Mouse (Mus musculus) neural tube, embryonic 15.5 days (tissue): Measurements from ENCODE around the gene Zfp46. TPM values are rescaled to one million over a fixed set of nuclear protein-coding genes. Genes with fewer than 3 reads are reported as not detected.
A peak's percentile ranks its signal among the peaks of the same experiment; 100 is the strongest.

Experiments used
- ATAC-seq: fragments of 200-750 bp; cut with Nextera tagmentation; 2 replicates; pipeline ENCODE4 v1.8.0; 2017; ENCODE audit warnings: mild to moderate bottlenecking, moderate TSS enrichment, moderate library complexity; ENCODE audit not compliant: low FRiP score
- H3K27ac ChIP-seq: fragments of 300-500 bp; sonication (generic); replicated peaks from 2 replicates; pipeline ENCODE4 v1.5.1; 2015; ENCODE audit warnings: mild to moderate bottlenecking, inconsistent platforms
- H3K27me3 ChIP-seq: fragments of 300-500 bp; sonication (generic); replicated peaks from 2 replicates; pipeline ENCODE4 v1.6.1; 2015; ENCODE audit warnings: inconsistent platforms
- H3K36me3 ChIP-seq: fragments of 300-500 bp; sonication (generic); 2 replicates; pipeline ENCODE4 v1.6.1; 2015; ENCODE audit warnings: inconsistent platforms
- H3K4me1 ChIP-seq: fragments of 300-500 bp; sonication (generic); 2 replicates; pipeline ENCODE4 v1.6.1; 2015; ENCODE audit warnings: inconsistent platforms
- H3K4me2 ChIP-seq: fragments of 300-500 bp; sonication (generic); 2 replicates; pipeline ENCODE4 v1.6.1; 2015; ENCODE audit warnings: inconsistent platforms, mild to moderate bottlenecking, moderate library complexity
- H3K4me3 ChIP-seq: fragments of 300-500 bp; sonication (generic); replicated peaks from 2 replicates; pipeline ENCODE4 v1.5.1; 2015; ENCODE audit warnings: mild to moderate bottlenecking, inconsistent platforms
- H3K9ac ChIP-seq: fragments of 300-500 bp; sonication (generic); replicated peaks from 2 replicates; pipeline ENCODE4 v1.6.1; 2015; ENCODE audit warnings: mild to moderate bottlenecking, inconsistent platforms
- H3K9me3 ChIP-seq: fragments of 300-500 bp; sonication (generic); replicated peaks from 2 replicates; pipeline ENCODE4 v1.6.1; 2016; ENCODE audit warnings: inconsistent platforms
- WGBS: fragments of 180-500 bp; shearing (Covaris S2); methylation state at CpG from one replicate; pipeline ENCODE4 v1.1.7; 2015; ENCODE audit warnings: mixed read lengths; 5-methylcytosine and 5-hydroxymethylcytosine counted together
- polyA plus RNA-seq: library from polyadenylated mRNA; unstranded; fragments of >200 nt; fragmentation: Nextera tagmentation; extraction: Ambion mirVana; gene quantifications from 2 replicates; pipeline ENCODE4 v1.2.1, GENCODE M21; 2015

Gene Zfp46
- polyA plus RNA-seq, 1 experiment from 2014 or later, result 37.5 TPM

- Histone ChIP-seq H3K36me3 (no peaks in the 10 kb centered on the region), H3K9me3 (no peaks in the 10 kb centered on the region), H3K27me3 (peaks cover 61% of the 10 kb centered on the region), H3K9ac (no peak within 1 kb of the TSS), H3K4me3 (peak within 1 kb of the TSS; percentile 39), H3K4me1 (peaks cover 36% of the 10 kb centered on the region), H3K27ac (no peak within 1 kb of the TSS), H3K4me2 (peak within 1 kb of the TSS; percentile 77)
- WGBS, result under 1% methylated on average over 45 of the region's 46 CpGs
- no peak for ATAC-seq
Measured at GRCm38 (mm10) chr4:136247729-136248463, 36.6 kb upstream of the Zfp46 start, which contains the start of gene Tcea3. Tcea3 (plus strand) TSS chr4:136247729.

DNA sequence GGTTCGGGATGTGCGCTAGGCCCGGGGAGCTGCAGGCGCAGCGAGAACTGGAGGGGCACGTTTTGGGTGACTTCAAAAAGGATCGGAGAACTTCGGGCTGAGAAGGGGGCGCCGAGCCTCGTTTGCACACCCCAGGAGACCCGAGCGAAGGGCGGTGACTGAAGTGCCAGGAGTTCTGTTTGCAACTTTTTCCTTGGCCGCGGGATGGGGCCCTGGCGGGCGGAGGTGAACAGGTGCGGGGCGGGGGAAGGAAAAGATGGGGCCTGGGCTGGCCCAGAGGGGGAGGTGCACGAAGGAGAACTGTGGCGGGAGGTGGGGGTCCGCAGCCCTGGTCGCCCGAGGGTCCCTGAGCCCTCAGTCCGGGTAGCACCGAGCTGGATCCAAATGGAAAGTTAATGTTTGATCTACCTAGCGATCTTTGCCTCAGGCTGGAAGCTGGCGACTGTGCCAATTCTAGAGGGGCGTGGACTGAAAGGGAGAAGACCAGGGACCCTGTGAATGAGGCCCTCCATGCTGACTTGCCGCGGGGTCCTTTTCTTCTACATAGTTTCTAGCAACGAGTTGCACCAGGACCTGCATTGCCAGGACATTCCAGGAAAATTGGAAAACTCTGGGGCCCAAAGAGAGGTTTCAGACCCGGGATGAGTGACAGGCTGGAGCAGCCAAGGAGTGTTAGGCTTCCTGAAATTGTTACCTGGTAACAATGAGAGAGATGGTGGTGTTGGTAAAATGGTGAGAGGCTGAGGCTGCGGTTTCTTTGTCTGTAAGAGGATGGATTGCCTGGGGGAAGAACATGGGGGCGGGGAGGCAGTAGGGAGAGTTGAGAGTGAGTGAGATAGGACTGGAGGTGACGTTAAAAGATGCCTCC lies 35.8 kb upstream of the Zfp46 start:
- H3K27ac ChIP-seq, result no peak overlapping the region
- WGBS, result under 1% methylated on average over 37 of the region's 37 CpGs

DNA sequence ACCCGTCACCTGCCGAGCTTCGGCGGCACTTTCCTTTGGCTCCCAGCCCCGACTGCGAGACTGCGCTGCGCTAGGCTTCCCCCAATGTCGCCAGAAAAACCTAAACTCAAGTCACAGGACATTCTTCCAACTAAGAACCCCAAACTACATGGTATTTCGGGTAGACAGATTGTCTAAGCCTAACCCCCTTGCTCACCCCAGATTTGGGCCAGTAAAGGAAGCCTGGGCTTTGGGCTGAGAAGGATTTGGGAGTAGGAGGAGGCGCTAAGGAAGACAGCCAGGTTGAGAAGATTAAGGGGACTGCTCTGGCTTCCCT lies 35.2 kb upstream of the Zfp46 start:
- WGBS, result 9% methylated on average over 11 of the region's 11 CpGs
- no peaks in the 10 kb centered on the region for H3K36me3 ChIP-seq
- ATAC-seq, result no peak
- H3K4me3 ChIP-seq, result no peak overlapping the region
- H3K27me3 ChIP-seq, result peaks cover 61% of the 10 kb centered on the region
- no peak overlapping the region for H3K27ac ChIP-seq
- H3K4me2 ChIP-seq, result peak overlapping the region; percentile 77
- no peaks in the 10 kb centered on the region for H3K9me3 ChIP-seq
- no peak overlapping the region for H3K9ac ChIP-seq
- H3K4me1 ChIP-seq, result peaks cover 36% of the 10 kb centered on the region

More for the DNA sequence above, 35.8 kb upstream of the Zfp46 start:
- no peaks in the 10 kb centered on the region for H3K36me3 ChIP-seq
- H3K4me2 ChIP-seq, result peak overlapping the region; percentile 77
- H3K4me1 ChIP-seq, result peaks cover 36% of the 10 kb centered on the region
- H3K9ac ChIP-seq, result no peak overlapping the region
- ATAC-seq, result no peak
- H3K4me3 ChIP-seq, result peak overlapping the region; percentile 39
- H3K9me3 ChIP-seq, result no peaks in the 10 kb centered on the region
- peaks cover 61% of the 10 kb centered on the region for H3K27me3 ChIP-seq

- Histone ChIP-seq H3K4me2 (no peak overlapping the region; the same call in 1 of the 2 replicates), H3K9me3 (no peaks in the 10 kb centered on the region), H3K27me3 (peaks cover 58% of the 10 kb centered on the region), H3K4me3 (no peak overlapping the region), H3K27ac (no peak overlapping the region), H3K9ac (no peak overlapping the region), H3K36me3 (no peaks in the 10 kb centered on the region), H3K4me1 (peaks cover 36% of the 10 kb centered on the region)
- 63% methylated on average over 9 of the region's 9 CpGs for WGBS
- ATAC-seq, result no peak
Measured at GRCm38 (mm10) chr4:136249780-136250179, 34.7 kb upstream of the Zfp46 start.

- 32% methylated on average over 6 of the region's 6 CpGs for WGBS
- no peak for ATAC-seq
- H3K27ac ChIP-seq, result no peak overlapping the region
Measured at GRCm38 (mm10) chr4:136255919-136256318, 28.6 kb upstream of the Zfp46 start.

GRCm38 (mm10) chr4:136256696-136257095 lies 27.8 kb upstream of the Zfp46 start:
- Histone ChIP-seq H3K4me1 (peaks cover 4% of the 10 kb centered on the region; the same call in 1 of the 2 replicates), H3K36me3 (no peaks in the 10 kb centered on the region), H3K4me2 (no peak overlapping the region), H3K27ac (no peak overlapping the region), H3K27me3 (no peaks in the 10 kb centered on the region), H3K4me3 (no peak overlapping the region), H3K9me3 (no peaks in the 10 kb centered on the region), H3K9ac (no peak overlapping the region)
- no peak for ATAC-seq
- 89% methylated on average over 10 of the region's 10 CpGs for WGBS

More at GRCm38 (mm10) chr4:136255919-136256318, 28.6 kb upstream of the Zfp46 start:
- peaks cover 4% of the 10 kb centered on the region; the same call in 1 of the 2 replicates for H3K4me1 ChIP-seq
- H3K4me3 ChIP-seq, result no peak overlapping the region
- no peak overlapping the region for H3K9ac ChIP-seq
- H3K36me3 ChIP-seq, result no peaks in the 10 kb centered on the region
- H3K27me3 ChIP-seq, result no peaks in the 10 kb centered on the region; the same call in 1 of the 2 replicates
- no peak overlapping the region for H3K4me2 ChIP-seq
- H3K9me3 ChIP-seq, result no peaks in the 10 kb centered on the region

- H3K4me2 ChIP-seq, result no peak overlapping the region
- H3K4me3 ChIP-seq, result no peak overlapping the region
- no peaks in the 10 kb centered on the region for H3K9me3 ChIP-seq
- ATAC-seq, result no peak
- H3K27ac ChIP-seq, result no peak overlapping the region
- H3K36me3 ChIP-seq, result no peaks in the 10 kb centered on the region
- WGBS, result 65% methylated on average over 3 of the region's 3 CpGs
- no peak overlapping the region for H3K9ac ChIP-seq
- peaks cover 4% of the 10 kb centered on the region; the same call in 1 of the 2 replicates for H3K4me1 ChIP-seq
- H3K27me3 ChIP-seq, result no peaks in the 10 kb centered on the region
Measured at GRCm38 (mm10) chr4:136259916-136260315, 24.6 kb upstream of the Zfp46 start.

- Histone ChIP-seq H3K9me3 (no peaks in the 10 kb centered on the region), H3K4me1 (peaks cover 4% of the 10 kb centered on the region; the same call in 1 of the 2 replicates), H3K27me3 (no peaks in the 10 kb centered on the region), H3K36me3 (no peaks in the 10 kb centered on the region), H3K4me2 (no peak overlapping the region), H3K4me3 (no peak overlapping the region), H3K9ac (no peak overlapping the region), H3K27ac (0 out of 2 replicates have a peak overlapping the region, but pooled peaks have one; percentile 19)
- peak; percentile 59; the same call in 1 of the 2 replicates for ATAC-seq
- 41% methylated on average over 10 of the region's 10 CpGs for WGBS
Measured at GRCm38 (mm10) chr4:136260491-136261180, 23.8 kb upstream of the Zfp46 start.

DNA sequence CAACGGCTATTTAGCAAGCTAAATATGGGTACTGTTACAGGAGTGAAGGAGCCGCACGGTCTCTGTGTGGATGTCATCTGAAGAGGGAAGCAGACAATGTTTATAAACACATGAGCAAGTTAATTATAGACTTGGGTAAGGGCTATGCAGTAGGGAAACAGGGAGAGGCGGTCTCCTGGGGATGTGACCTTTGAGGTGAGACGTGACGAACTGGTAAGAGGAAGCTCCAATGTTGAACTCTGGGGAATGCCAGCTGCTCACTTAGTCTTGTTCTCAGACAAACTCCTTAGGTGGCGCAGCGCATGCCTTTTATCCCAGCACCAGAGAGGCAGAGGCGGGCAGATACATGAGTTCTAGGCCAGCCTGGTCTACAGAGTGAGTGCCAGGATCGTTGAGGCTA lies 22.6 kb upstream of the Zfp46 start:
- no peaks in the 10 kb centered on the region for H3K36me3 ChIP-seq
- no peak overlapping the region for H3K4me3 ChIP-seq
- WGBS, result 81% methylated on average over 10 of the region's 10 CpGs
- no peaks in the 10 kb centered on the region for H3K9me3 ChIP-seq
- no peak overlapping the region for H3K9ac ChIP-seq
- H3K4me1 ChIP-seq, result peaks cover 4% of the 10 kb centered on the region; the same call in 1 of the 2 replicates
- H3K27ac ChIP-seq, result no peak overlapping the region
- H3K4me2 ChIP-seq, result no peak overlapping the region
- no peaks in the 10 kb centered on the region for H3K27me3 ChIP-seq
- ATAC-seq, result no peak

DNA sequence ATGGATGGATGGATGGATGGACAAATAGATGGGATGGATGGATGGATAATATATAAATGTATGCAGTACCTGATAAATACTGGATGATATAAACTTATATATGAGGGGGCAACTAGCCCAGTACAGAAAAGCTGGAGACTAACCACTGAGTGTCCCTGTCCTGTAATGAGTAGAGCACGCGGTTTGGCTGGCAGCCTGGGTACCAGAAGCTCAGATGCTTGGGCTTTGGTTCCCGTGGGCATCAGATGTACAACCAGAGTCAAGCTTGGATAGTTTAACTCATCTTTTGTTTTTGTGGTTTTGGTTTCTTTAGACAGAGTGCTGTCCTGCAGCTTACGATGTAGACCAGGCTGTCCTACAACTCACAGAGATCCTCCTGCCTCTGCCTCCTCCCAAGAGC lies 20.9 kb upstream of the Zfp46 start:
- no peak for ATAC-seq
- WGBS, result 96% methylated on average over 4 of the region's 4 CpGs

DNA sequence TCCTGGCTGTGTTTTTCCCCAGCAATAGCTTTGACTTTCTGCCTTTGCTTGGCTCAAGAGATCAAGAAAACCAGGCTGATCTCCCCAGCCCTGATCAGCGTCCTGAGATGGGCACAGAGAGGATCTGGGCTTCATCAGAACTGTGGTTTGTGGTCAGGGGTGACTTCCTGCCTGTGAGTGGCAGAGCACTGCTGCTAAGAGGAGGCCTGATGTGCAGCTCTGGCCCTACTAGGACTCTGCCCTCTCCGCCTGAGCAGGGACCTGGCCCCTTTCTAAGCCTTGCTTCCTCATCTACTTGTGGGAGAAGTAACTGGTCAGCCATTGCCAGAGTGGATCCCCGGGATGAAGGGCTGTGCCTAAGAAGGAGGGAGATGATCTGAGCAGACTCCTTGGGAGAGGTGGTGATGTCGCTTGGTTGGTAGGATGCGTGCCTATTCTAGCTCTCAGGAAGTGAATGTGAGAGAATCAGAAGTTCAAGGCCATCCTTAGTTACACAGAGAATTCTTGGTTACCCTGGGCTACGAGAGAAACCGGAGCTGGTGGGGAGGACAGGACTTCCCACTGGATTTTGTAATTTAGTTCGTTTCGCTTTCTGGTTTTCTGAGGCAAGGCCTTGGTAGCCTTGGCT lies 17.7 kb upstream of the Zfp46 start:
- Histone ChIP-seq H3K27me3 (no peaks in the 10 kb centered on the region), H3K9ac (no peak overlapping the region), H3K27ac (no peak overlapping the region), H3K9me3 (no peaks in the 10 kb centered on the region), H3K4me1 (no peaks in the 10 kb centered on the region), H3K4me3 (no peak overlapping the region), H3K4me2 (no peak overlapping the region), H3K36me3 (no peaks in the 10 kb centered on the region)
- no peak for ATAC-seq
- WGBS, result 84% methylated on average over 9 of the region's 9 CpGs

More for the DNA sequence above, 20.9 kb upstream of the Zfp46 start:
- Histone ChIP-seq H3K36me3 (no peaks in the 10 kb centered on the region), H3K4me2 (no peak overlapping the region), H3K27ac (no peak overlapping the region), H3K4me3 (no peak overlapping the region), H3K4me1 (peaks cover 4% of the 10 kb centered on the region; the same call in 1 of the 2 replicates), H3K9ac (no peak overlapping the region), H3K27me3 (no peaks in the 10 kb centered on the region), H3K9me3 (no peaks in the 10 kb centered on the region)
